Mouse (Mus musculus): ENCODE results near the gene Shd. TPM values are rescaled to one million over a fixed set of nuclear protein-coding genes. Genes with fewer than 3 reads are reported as not detected.
A peak's percentile ranks its signal among the peaks of the same experiment; 100 is the strongest.

Shd gene
- total and polyA plus RNA-seq, 3 experiments: 0.46 to 0.87 (median 0.47) TPM

DNA sequence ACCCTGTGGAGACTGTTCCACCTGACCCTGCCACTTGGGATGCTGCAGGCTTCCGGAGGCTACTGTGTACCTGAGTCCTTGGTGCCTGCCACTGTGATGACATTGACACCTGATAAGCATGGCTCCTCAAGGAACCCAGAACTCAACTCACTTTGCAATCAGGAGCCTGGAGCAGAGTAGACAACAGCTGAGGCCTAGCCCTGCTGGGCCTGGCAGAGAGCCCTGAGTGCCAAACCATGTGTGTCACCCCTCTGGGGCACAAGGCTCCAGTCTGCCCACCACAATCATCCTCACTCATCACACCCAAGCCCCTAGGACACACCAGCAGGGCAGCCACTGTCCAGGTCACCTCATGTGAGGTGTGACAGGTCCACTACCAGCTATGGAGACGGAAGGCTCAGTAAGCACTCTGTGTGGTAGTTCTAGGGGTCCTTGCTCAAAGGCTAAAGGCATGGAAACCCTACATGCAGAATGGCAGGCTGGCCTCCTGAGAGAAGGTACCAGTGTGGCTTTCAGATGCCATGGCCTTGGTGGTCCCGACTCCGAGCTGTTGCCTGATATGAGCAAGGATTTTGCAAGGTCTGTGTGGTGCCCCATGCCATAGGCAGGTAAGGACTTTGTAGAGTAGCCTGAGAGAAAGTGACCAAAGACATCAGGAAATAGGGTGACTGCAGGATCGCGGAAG, 50.3 kb downstream of the Shd start:
- Histone ChIP-seq H3K4me1 (ENCODE audit: control insufficient read depth in 1 of 2, insufficient read depth in 2 of 2) (peaks cover 29 to 59% of the 10 kb centered on the region in 2 experiments), H3K9ac (ENCODE audit: insufficient read depth, low read depth) (no peak overlapping the region), H3K4me3 (replicated peaks in 1 of 3; ENCODE audit: low read depth in 2 of 3, low read length in 2 of 3, poor library complexity in 1 of 3) (no peak overlapping the region), H3K79me2 (replicated peaks; ENCODE audit: control insufficient read depth, extremely low read depth, insufficient read depth, poor library complexity, severe bottlenecking) (peaks cover 13% of the 10 kb centered on the region), H3K4me2 (ENCODE audit: insufficient read depth, low read depth, poor library complexity, severe bottlenecking) (no peak overlapping the region), H3K9me3 (replicated peaks; ENCODE audit: low read length) (no peaks in the 10 kb centered on the region), H3K27me3 (replicated peaks) (no peaks in the 10 kb centered on the region), H3K27ac (ENCODE audit: insufficient read depth, low read depth) (no peak overlapping the region), H3K36me3 (replicated peaks in 1 of 2; ENCODE audit: control insufficient read depth in 1 of 2, insufficient read depth in 1 of 2, low read length in 1 of 2) (peaks cover 49 to 89% of the 10 kb centered on the region in 2 experiments)
- dilution Hi-C loops (cut with MboI; ENCODE audit: extremely low pct_ligation_motif_present, extremely low pct_unique_long_range_greater_than_20kb, low sequenced_read_pairs) (no loop called here), in situ Hi-C loops (cut with MboI; ENCODE audit: low pct_ligation_motif_present, low pct_unique_long_range_greater_than_20kb, low sequenced_read_pairs) (no loop called here)
- no peak for DNase-seq (ENCODE audit: extremely low read depth)
- TF ChIP-seq ZMIZ1 (IDR thresholded peaks at IDR 0.05; ENCODE audit: low read depth, low read length) (0 out of 2 replicates have a peak, but pooled peaks have one; percentile 19), CTCF (conservative IDR thresholded peaks at IDR 0.05 in 1 of 2, IDR thresholded peaks at IDR 0.05 in 1 of 2; ENCODE audit: low read depth in 2 of 2, low read length in 2 of 2) (no peak), TCF12 (IDR thresholded peaks at IDR 0.05; ENCODE audit: low read depth, low read length) (no peak), ETS1 (conservative IDR thresholded peaks at IDR 0.05; ENCODE audit: low read depth, low read length) (no peak), MYC (IDR thresholded peaks at IDR 0.05; ENCODE audit: low read depth, low read length) (no peak)

- no peak overlapping the region for H3K9ac ChIP-seq (ENCODE audit: insufficient read depth, low read depth)
- H3K27ac ChIP-seq (ENCODE audit: insufficient read depth, low read depth): no peak overlapping the region
- no peak overlapping the region for H3K4me2 ChIP-seq (ENCODE audit: insufficient read depth, low read depth, poor library complexity, severe bottlenecking)
- no peaks in the 10 kb centered on the region for H3K9me3 ChIP-seq (replicated peaks; ENCODE audit: low read length)
- no peak for DNase-seq (ENCODE audit: extremely low read depth)
- dilution Hi-C loops (cut with MboI; ENCODE audit: extremely low pct_ligation_motif_present, extremely low pct_unique_long_range_greater_than_20kb, low sequenced_read_pairs) (no loop called here), in situ Hi-C loops (cut with MboI; ENCODE audit: low pct_ligation_motif_present, low pct_unique_long_range_greater_than_20kb, low sequenced_read_pairs) (no loop called here)
- H3K79me2 ChIP-seq (replicated peaks; ENCODE audit: control insufficient read depth, extremely low read depth, insufficient read depth, poor library complexity, severe bottlenecking): peaks cover 15% of the 10 kb centered on the region
- H3K4me1 ChIP-seq (ENCODE audit: control insufficient read depth in 1 of 2, insufficient read depth in 2 of 2): peaks cover 29 to 67% of the 10 kb centered on the region in 2 experiments
- H3K27me3 ChIP-seq (replicated peaks): no peaks in the 10 kb centered on the region
- H3K36me3 ChIP-seq (replicated peaks in 1 of 2; ENCODE audit: control insufficient read depth in 1 of 2, insufficient read depth in 1 of 2, low read length in 1 of 2): peaks cover 41 to 88% of the 10 kb centered on the region in 2 experiments
- TF ChIP-seq CHD2 (IDR thresholded peaks at IDR 0.05; ENCODE audit: low read length) (no peak), CTCF (conservative IDR thresholded peaks at IDR 0.05 in 1 of 2, IDR thresholded peaks at IDR 0.05 in 1 of 2; ENCODE audit: low read depth in 2 of 2, low read length in 2 of 2) (peak in 1 of 2 experiments; percentile 10; a peak in 1 of 4 replicates)
- no peak overlapping the region for H3K4me3 ChIP-seq (replicated peaks in 1 of 3; ENCODE audit: low read depth in 2 of 3, low read length in 2 of 3, poor library complexity in 1 of 3)
Measured at GRCm38 (mm10) chr17:56021161-56021910, 51.1 kb downstream of the Shd start.

- H3K4me2 ChIP-seq (ENCODE audit: insufficient read depth, low read depth, poor library complexity, severe bottlenecking): no peak overlapping the region
- DNase-seq (ENCODE audit: extremely low read depth): no peak
- H3K4me3 ChIP-seq (replicated peaks in 1 of 3; ENCODE audit: low read depth in 2 of 3, low read length in 2 of 3, poor library complexity in 1 of 3): no peak overlapping the region
- H3K27me3 ChIP-seq (replicated peaks): no peaks in the 10 kb centered on the region
- H3K27ac ChIP-seq (ENCODE audit: insufficient read depth, low read depth): peak overlapping the region; percentile 26
- H3K4me1 ChIP-seq (ENCODE audit: control insufficient read depth in 1 of 2, insufficient read depth in 2 of 2): peaks cover 31 to 77% of the 10 kb centered on the region in 2 experiments
- dilution Hi-C loops (cut with MboI; ENCODE audit: extremely low pct_ligation_motif_present, extremely low pct_unique_long_range_greater_than_20kb, low sequenced_read_pairs) (no loop called here), in situ Hi-C loops (cut with MboI; ENCODE audit: low pct_ligation_motif_present, low pct_unique_long_range_greater_than_20kb, low sequenced_read_pairs) (no loop called here)
- peaks cover 33 to 88% of the 10 kb centered on the region in 2 experiments for H3K36me3 ChIP-seq (replicated peaks in 1 of 2; ENCODE audit: control insufficient read depth in 1 of 2, insufficient read depth in 1 of 2, low read length in 1 of 2)
- H3K9ac ChIP-seq (ENCODE audit: insufficient read depth, low read depth): no peak overlapping the region
- no peaks in the 10 kb centered on the region for H3K9me3 ChIP-seq (replicated peaks; ENCODE audit: low read length)
- peaks cover 21% of the 10 kb centered on the region for H3K79me2 ChIP-seq (replicated peaks; ENCODE audit: control insufficient read depth, extremely low read depth, insufficient read depth, poor library complexity, severe bottlenecking)
- TF ChIP-seq JUND (conservative IDR thresholded peaks at IDR 0.05; ENCODE audit: low read depth, low read length): no peak
- TF ChIP-seq JUN (IDR thresholded peaks at IDR 0.05; ENCODE audit: insufficient read depth, low read depth, low read length): no peak
- no peak for TF ChIP-seq CHD1 (IDR thresholded peaks at IDR 0.05; ENCODE audit: low read depth, low read length)
- TF ChIP-seq CHD2 (IDR thresholded peaks at IDR 0.05; ENCODE audit: low read length): no peak
- no peak for TF ChIP-seq UBTF (IDR thresholded peaks at IDR 0.05; ENCODE audit: low read depth, low read length)
Measured at GRCm38 (mm10) chr17:56022131-56022988, 52.1 kb downstream of the Shd start.
